Mouse (Mus musculus): ENCODE results near the gene 3100002H09Rik. TPM values are rescaled to one million over a fixed set of nuclear protein-coding genes. Genes with fewer than 3 reads are reported as not detected.

3100002H09Rik gene
- total RNA-seq (2021): not detected

GRCm38 (mm10) chr4:124610703-124611102 is at the start of gene 3100002H09Rik:
Gene 3100002H09Rik, minus strand, starts transcription at chr4:124610803.
- no peak for DNase-seq

GRCm38 (mm10) chr4:124659251-124660217 is 48.9 kb upstream of the 3100002H09Rik start:
- DNase-seq: no peak

GRCm38 (mm10) chr4:124658412-124658851 is 47.8 kb upstream of the 3100002H09Rik start:
- DNase-seq: no peak

GRCm38 (mm10) chr4:124657781-124658180 is 47.2 kb upstream of the 3100002H09Rik start:
- DNase-seq: no peak

GRCm38 (mm10) chr4:124656854-124657650 is 46.4 kb upstream of the 3100002H09Rik start:
- peak; percentile 82 for DNase-seq

GRCm38 (mm10) chr4:124656518-124656853 is 45.9 kb upstream of the 3100002H09Rik start, which contains the start of gene Pou3f1:
Gene Pou3f1, plus strand, starts transcription at chr4:124656807.
- DNase-seq: no peak

- no peak for DNase-seq
Observed at GRCm38 (mm10) chr4:124652886-124653285, 42.3 kb upstream of the 3100002H09Rik start.

- no peak for DNase-seq
Observed at GRCm38 (mm10) chr4:124647909-124648308, 37.3 kb upstream of the 3100002H09Rik start.

- DNase-seq: peak; percentile 36
Observed at GRCm38 (mm10) chr4:124646591-124646990, 36.0 kb upstream of the 3100002H09Rik start.

GRCm38 (mm10) chr4:124644974-124645433 is 34.4 kb upstream of the 3100002H09Rik start:
- no peak for DNase-seq

GRCm38 (mm10) chr4:124643859-124644258 is 33.3 kb upstream of the 3100002H09Rik start:
- no peak for DNase-seq

- DNase-seq: no peak
Observed at GRCm38 (mm10) chr4:124639715-124640114, 29.1 kb upstream of the 3100002H09Rik start.

- peak; percentile 78 for DNase-seq
Observed at GRCm38 (mm10) chr4:124633281-124633680, 22.7 kb upstream of the 3100002H09Rik start.

GRCm38 (mm10) chr4:124632856-124633255 is 22.3 kb upstream of the 3100002H09Rik start:
- no peak for DNase-seq

GRCm38 (mm10) chr4:124631456-124631855 is 20.9 kb upstream of the 3100002H09Rik start:
- no peak for DNase-seq

GRCm38 (mm10) chr4:124626836-124627235 is 16.2 kb upstream of the 3100002H09Rik start:
- no peak for DNase-seq

GRCm38 (mm10) chr4:124624111-124624581 is 13.5 kb upstream of the 3100002H09Rik start:
- DNase-seq: no peak

GRCm38 (mm10) chr4:124622566-124622965 is 12.0 kb upstream of the 3100002H09Rik start:
- DNase-seq: no peak

- DNase-seq: no peak
Observed at GRCm38 (mm10) chr4:124621406-124621805, 10.8 kb upstream of the 3100002H09Rik start.

- no peak for DNase-seq
Observed at GRCm38 (mm10) chr4:124618599-124618998, 8.0 kb upstream of the 3100002H09Rik start.

- DNase-seq: no peak
Observed at GRCm38 (mm10) chr4:124616636-124617035, 6.0 kb upstream of the 3100002H09Rik start.

GRCm38 (mm10) chr4:124615986-124616385 is 5.4 kb upstream of the 3100002H09Rik start:
- no peak for DNase-seq
